Mouse (Mus musculus) mouse embryonic stem cell (cell line): ENCODE data around the gene Gm20425.

Source experiments
- in situ Hi-C, 2 experiments: fragments of 300-500 bp; cut with MboI; formaldehyde crosslinking; loops; 1 replicate in 1 of 2; 3 replicates in 1 of 2; pipeline ENCODE4 v1.14.3; 2019 to 2020; ENCODE audit warnings: low sequenced_read_pairs in 2 of 2, low pct_unique_long_range_greater_than_20kb in 1 of 2, mixed read lengths in 1 of 2; ENCODE audit not compliant: unreplicated experiment in 1 of 2

Gm20425 gene

DNA sequence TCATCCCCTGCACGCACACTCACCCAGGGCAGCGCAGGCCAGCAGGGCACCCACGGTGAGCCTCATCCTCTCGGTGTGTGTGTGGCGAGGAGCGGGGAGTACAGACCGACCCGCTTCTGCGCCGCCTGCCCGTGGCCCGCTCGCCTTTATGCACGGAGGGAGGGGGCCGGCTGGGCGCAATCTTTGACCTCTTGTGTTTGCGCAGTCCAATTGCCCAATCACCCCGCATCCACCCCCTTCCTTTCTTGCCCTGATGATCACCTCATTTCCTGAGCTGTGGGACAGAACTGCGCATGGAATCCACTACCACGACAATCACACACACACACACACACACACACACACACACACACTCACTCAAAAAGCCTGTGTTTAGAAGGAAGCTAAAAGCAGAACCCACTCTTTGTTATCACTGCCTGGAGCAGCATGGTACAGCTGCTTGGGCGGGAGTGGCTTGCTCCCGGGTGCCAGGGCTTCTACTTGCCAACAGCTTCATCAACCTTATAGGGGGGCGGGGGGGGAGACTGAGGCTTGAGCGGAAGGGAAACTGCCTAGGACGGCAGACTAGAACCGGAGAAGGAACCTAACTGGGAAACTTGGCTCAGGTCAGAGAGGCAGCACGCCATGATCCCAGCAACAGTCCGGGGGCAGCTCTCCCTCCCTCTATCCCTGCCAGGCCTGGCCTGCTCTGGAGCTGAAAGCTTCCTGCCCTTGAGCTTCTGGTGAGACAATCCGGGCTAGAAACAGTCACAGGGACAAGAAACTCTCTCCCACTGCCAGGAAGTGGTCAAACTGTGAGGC, at the start of gene Gm20425, which contains the start of gene Trf:
Gene Gm20425, minus strand, starts transcription at position 157 of the 801 bp plus-strand sequence.
Gene Trf, minus strand, starts transcription at position 294 of the 801 bp plus-strand sequence.
- in situ Hi-C loops: no loop called here

DNA sequence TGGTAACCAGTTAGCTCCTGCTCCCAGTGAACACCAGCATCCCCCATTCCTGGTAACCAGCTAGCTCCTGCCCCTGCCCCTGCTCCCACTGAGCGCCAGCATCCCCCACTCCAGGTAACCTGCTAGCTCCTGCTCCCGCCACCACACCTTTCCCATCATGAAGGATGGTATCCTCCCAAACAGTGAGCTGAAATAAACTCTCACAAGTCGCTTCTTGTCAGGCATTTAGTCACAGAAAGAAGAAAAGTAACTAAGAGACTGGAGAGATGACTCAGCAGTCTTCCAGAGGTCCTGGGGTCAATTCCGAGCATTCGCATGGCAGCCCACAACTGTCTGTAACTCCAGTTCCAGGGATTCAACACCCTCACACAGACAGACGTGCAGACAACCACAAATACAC, 46.8 kb upstream of the Gm20425 start:
- in situ Hi-C loops: no loop called here

DNA sequence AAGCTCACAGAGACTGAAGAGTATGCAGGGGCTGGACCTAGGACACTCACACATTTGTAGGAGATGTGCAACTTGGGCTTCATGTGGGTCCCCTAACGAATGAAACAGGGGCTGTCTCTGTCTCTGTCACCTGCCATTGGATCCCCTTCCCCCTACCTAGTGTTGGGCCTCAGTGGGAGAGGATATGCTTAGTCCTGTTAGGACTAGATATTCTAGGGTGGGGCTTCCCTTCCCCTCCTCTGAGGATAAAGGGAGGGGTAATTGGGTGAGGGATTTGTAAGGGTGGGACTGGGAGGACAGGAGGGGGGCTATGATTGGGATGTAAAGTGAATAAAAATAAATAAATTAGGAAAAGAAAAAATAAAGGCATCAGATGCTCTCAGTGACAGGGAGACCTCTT, 45.6 kb upstream of the Gm20425 start:
- in situ Hi-C loops: no loop called here

DNA sequence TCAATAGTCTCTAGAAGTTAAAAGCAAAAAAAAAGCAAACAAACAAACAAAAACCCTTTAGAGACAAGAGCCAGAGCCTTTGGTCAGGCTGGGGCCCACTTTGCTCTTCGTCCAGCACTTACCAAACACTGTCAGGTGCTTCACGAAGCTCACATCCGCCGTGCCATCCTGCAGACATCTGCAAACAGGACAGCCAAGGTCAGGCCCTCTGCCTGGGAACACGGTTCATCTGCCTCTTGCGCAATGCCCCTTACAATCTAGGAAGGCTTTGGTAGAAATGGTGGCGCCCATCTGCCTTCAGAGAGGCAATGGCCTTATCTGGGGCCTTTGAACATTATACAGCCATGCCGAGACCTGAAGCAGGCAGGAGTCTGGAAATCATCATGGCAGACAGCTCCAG, 44.7 kb upstream of the Gm20425 start:
- in situ Hi-C loops: no loop called here

DNA sequence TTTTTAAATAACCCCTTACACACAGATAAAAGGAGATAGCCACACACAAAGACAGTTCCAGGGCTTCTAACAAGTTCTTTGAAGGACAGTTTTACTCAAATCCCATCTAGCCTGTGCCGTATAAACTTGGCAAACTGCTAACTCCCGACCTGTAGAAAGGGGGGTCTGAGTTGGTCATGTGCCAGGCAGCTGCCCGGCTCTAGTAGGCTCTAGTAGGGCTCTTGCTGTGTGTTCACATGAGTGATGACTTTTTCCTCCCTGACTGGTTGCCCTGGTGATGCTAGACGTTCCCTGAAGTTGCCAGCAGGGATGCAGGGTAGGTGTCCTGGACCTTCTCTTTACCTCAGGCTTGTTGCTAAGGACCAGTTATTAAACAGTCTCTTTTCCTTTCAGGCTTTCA, 41.0 kb upstream of the Gm20425 start:
- in situ Hi-C loops: no loop called here

DNA sequence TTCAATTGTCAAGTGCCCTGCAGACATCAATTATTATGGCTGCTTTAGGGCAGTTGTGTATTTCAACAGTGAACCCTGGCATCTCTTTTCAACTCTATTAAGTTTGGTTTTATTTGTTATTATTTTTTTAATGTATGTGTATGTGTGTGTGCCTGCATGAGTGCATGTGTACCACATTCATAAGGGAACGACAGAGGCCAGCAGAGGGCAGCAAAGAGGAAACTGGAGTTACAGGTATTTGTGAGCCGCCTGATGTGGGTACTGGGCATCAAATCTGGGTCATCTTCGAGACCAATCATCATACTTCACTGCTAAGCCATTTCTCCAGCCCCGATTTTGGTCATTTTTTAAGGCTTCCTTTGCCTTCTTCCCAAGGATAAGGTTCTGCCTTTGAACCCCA, 35.7 kb upstream of the Gm20425 start:
- in situ Hi-C loops: no loop called here

DNA sequence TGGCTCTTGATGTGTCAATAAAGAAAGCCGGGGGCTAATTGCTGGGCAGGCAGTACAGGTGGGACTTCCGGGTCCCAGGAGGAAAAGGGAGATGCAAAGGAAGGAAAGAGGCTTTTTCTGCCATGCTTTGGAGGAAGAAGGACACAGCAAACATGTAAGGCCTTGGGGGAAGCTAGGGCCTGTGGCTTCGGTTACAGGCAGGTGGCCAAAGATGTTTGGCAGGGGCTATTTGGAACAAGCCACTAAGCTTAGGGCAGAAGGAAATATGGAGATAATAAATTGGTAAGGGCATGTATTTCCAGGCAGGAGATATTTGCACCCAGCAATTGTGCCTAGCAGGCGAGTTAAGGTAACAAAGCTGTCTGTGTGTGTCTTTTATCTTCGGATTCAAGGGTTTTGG, 22.8 kb upstream of the Gm20425 start:
- in situ Hi-C loops: no loop called here

DNA sequence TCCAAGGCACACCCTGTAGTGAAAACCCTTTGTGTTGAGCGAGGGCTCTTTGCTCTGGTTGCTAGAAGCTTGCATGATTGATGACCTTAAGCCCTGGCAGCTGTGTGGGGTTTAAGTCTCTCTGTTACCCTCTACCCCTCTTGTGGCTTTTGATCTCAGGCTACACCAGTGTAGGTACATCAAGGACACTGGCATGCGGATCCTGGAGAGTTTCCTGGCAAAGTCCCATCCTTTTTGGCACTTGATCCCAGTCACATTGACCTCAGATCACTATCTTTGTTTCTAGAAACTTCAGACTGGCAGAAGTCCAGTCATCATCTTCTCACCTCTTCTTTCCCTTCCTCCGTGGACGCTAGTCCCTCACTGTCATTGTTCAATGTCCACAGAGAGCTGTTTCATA, 18.5 kb upstream of the Gm20425 start:
- in situ Hi-C loops: no loop called here

DNA sequence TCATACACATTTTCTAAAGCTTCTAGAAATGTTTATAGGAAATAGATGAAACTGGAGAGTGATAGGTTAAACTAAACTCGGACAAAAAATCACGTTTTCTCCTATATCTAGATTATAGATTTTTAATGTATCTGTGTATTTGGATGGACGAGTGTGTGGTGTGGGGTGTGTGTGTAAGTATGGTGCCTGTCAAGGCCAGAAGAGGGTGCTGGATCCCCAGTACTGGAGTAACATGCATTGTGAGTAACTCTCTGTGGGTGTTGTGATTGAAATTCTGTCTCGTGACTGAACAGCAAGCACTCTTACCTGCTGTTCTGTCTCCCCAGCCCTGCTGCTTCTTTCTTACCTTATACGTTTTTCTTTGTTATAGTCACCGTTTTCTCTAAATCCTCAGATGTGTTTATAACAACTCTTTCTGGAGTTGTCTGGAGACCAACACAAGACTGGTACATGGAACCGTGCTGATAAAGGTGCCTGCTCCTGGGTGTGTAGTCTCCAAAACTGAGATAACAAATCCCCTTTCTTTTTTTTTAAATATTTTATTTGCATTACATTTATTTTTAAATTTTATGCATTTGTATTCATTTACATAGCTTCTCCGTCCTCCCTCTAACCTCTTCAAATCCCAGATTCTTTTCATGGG, 16.5 kb upstream of the Gm20425 start:
- in situ Hi-C loops: no loop called here

DNA sequence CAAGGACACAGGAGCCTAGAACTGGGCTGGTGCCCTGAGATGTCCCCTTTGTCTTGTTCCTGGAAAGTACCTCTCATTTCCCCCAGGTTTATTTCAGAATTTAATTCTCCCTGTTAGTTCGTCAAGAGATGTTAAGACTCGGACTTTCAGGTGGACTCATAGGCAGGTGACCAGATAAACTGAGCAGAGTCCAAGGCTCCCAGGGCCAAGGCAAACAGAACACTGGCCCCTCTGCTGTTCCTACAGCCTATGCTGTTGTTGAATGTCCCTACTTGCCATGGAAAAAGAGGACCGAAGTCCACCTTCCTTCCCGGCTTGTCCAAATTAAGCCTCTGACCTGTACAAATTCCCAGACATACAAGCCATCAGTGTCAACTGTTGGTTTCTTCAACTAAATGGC, 13.5 kb upstream of the Gm20425 start:
- in situ Hi-C loops: no loop called here

DNA sequence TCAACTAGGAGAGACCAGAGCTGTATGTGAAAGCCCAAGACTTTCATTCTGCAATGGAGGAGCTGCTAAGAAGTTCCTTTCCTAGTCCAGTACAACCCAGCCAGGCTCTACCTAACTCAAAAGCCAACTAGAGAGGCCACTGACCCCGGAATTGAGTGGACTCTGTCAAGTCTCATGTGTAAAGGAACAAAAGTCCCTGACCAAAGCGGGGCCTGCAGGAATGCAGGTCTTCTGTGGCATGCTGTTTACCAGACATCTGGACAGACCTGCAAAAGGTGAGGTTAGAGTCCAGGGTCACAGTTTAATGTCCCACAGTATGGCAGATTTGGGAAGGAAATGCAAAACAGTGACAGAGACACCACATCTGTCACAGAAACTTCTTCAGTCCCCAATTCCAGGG, 11.1 kb upstream of the Gm20425 start:
- in situ Hi-C loops: no loop called here

DNA sequence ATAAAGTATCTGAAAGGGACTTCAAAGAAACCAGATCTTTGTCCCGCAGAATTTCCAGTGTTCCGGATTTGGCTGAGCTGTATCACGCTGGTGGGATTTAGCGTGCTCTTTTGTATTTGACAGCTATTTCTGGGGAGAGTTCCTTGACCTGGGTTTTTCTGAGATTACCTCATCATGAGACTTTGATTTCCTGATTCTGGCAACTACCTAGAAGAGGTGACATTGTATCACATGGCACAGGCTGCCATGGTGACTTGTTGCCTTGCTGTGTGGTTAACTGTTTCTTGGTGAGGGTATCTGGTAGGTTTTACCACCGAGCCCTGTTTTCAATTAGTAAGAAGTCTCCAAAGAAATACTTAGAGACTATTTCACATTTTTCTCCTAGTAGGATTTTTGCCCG, 9.4 kb upstream of the Gm20425 start:
- in situ Hi-C loops: no loop called here

DNA sequence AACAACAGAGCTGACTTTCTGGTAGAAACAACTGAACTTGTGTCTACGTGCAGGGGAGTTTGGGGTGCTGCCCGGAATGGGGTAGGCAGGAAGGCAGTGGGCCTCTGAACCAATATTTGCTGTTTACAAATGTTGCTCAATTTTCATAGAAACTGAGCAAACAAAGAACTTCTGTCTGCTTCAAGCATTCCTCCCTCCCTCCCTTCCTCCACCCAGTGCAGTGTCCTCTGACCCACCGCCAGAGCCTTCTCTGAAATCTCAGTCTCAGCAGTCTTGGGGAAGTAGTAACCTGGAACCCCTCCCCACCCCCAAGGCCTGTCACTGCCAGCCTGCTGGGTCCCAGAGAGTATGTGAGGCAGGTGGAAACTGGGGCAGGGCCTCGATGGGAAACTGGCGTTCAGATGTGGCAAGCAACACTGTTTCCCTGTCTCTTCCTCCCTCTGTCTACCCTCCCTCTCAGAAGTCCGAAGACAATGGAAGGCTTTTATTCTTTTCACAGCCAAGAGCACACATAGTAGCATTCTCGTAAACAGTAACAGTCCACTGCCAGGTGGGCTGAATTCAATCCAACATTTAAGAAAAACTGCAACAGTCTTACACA, 4.6 kb upstream of the Gm20425 start:
- in situ Hi-C loops: no loop called here

DNA sequence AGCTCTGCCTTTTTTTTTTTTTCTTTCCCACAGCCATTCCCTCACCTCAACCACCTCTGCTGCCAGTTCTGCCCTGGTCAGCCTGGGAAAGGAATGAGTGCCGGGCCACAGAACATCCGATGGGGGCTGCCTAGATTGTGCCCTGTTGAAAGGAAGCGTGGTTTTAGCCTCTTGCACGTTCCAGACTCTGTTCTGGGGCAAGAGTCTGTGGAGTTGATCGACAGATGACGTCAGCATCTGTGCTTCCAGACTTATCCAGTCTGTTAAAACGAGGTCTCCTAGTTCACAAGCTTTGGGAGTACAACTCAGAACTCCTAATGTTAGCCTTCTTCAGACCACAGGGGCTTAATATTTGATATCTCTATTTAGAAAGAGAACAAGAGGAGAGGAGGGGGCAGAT, 4.0 kb upstream of the Gm20425 start:
- in situ Hi-C loops: no loop called here

DNA sequence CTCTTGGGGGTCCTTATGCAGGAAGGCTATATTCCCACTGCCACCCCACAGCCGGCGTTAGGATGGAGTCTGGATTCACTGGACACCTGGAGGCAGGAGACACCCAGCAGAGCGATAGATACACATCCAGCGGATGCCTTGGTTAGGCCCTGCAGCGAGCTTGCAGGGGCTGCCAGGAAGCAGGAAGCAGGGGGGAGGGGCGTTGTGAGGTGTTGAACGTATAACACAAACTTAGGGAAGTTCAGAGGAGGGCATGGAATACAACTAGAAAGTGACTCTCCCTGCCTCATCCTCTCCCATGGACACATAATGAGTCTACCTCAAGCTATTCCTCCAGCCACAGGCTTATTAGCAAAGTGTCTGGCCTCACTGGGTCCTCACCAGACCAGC, 2.9 kb upstream of the Gm20425 start:
- in situ Hi-C loops: no loop called here

DNA sequence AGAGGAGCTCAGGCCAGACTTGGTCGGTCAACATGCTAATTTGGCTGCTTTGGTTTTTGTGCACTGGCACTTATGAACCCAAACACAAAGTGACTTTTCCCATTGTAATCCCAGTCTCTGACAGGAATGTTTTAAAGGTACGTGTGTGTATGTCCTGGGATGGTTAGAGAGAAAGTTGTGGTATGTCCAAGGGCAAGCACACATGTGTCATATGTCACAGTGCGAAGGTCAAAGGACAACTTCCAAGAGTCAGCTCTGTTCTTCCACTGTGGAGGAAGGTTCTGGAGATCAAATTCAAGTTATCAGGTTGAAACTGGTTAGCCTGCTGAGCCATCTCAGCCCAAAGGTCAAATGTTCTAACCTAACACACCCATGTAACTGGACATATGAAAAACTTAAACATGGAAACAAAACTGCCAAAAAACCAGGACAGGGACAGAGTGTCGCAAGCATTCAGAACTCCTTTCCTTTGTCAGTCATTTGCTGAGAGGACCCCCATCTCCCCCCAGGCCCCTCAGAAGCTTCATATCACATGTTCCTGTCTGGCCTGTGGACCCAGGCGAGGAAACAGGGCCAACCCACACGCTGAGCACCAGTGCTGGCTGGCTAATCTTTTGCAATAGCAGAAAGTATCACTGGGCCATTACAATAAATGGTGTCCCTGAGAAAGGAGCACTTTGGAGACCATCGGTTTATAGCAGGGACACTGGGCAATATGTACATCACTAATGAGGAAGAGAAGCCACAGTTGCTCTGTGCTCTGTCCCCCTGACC, 2.3 kb upstream of the Gm20425 start:
- in situ Hi-C loops: no loop called here

DNA sequence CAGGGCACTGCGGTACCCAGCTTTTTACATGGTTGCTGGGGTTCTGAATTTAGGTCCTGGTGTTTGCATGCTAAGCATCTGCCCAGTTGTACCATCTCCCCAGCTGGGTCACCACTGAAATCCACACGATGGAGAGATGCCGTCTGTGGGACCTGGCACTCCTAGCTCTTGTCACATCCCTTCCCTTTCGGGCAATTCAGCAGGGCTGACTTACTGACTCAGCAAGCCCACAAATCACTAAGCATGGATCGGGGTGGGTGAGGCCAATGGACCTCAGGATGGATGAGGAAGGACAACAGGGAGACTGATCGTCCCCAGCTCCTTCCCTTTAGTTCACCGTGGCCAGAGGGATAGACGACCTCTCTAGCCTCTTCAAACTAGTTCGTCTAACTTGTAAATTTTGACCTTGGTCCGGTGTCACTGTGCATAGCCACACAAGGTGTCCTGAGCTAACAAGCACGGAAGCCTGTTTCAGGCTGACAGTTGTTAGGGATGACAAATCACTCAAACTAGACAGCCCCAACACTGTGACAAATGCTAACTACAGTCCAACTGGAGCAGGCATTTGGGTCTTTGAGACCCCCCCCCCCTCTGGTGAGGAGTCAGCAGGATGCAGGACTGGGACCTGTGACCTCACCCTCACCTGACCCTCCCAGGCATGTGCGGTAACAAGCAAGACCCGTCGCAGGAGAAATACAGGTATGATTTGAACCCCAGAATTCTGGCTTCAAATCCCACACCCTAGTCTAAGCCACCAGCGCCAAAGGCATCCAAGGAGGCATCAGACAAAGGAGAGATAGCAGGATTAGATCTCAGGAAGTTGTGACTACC, 855 bp downstream of the Gm20425 start:
- in situ Hi-C loops: loop anchor here (5.0 to 10.0 kb wide), 2 partner anchors 63 to 76 kb away; partner anchors contain the start of genes 1300017J02Rik (in 1 of the 2) and Topbp1 (in 1 of the 2)

DNA sequence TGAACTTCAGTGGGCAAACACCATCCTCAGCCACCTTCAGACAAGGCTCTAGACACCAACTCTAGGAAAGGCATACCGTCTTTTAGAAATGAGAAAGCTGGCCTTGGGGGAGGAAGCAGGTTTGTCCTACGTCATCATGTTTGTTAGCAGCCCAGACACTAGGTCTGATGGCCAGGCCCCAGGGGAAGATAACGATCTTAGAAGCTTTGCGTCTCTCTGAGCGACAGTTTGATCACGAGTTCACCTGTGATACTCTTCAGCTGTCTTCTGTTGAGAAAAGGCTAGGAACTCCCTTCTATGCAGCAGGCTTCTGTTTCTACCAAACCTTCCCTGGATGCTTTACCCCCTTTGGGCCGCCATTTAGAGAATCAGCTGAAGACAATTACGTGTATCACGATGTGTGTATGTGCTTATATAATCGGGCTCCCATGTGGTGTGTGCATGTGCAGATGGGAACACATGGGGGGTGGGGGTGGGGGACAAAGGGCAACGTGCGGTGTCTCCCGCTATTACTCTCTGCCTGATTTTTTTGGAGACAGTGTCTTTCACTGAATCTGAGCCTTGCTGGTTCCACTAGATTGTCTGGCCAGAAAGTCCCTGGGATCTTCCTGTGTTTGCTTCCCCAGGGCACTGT, 1.6 kb downstream of the Gm20425 start:
- in situ Hi-C loops: loop anchor here (5.0 to 10.0 kb wide), 2 partner anchors 64 to 76 kb away; partner anchors contain the start of genes 1300017J02Rik (in 1 of the 2) and Topbp1 (in 1 of the 2)
